Mouse (Mus musculus): ENCODE measurements around the gene Map3k6. TPM values are rescaled to one million over a fixed set of nuclear protein-coding genes. Genes with fewer than 3 reads are reported as not detected.

Gene Map3k6
- total RNA-seq, 2 experiments from 2014 or later: 2.3 to 5.8 TPM

GRCm38 (mm10) chr4:133242710-133243109, 2.1 kb downstream of the Map3k6 start:
- intact Hi-C loops (cut with DNase I): no loop called here
- no peak for DNase-seq (ENCODE audit: low spot score in 2 of 2)

- DNase-seq (ENCODE audit: low spot score in 2 of 2): no peak
- intact Hi-C loops (cut with DNase I): no loop called here
Observed at GRCm38 (mm10) chr4:133243538-133243937, 2.9 kb downstream of the Map3k6 start.

GRCm38 (mm10) chr4:133244289-133244688, 3.7 kb downstream of the Map3k6 start:
- intact Hi-C loops (cut with DNase I): no loop called here
- no peak for DNase-seq (ENCODE audit: low spot score in 2 of 2)

GRCm38 (mm10) chr4:133247072-133247471, 6.5 kb downstream of the Map3k6 start:
- intact Hi-C loops (cut with DNase I): no loop called here
- DNase-seq (ENCODE audit: low spot score in 2 of 2): no peak

- intact Hi-C loops (cut with DNase I): no loop called here
- DNase-seq (ENCODE audit: low spot score in 2 of 2): no peak
Observed at GRCm38 (mm10) chr4:133247806-133248449, 7.3 kb downstream of the Map3k6 start.

- DNase-seq (ENCODE audit: low spot score in 2 of 2): peak; percentile 82 to 83
- intact Hi-C loops (cut with DNase I): loop anchor here (5.0 kb wide), 2 partner anchors 33 to 47 kb away; no protein-coding TSS in a partner anchor
Observed at GRCm38 (mm10) chr4:133250609-133251008, 10.0 kb downstream of the Map3k6 start.

GRCm38 (mm10) chr4:133251214-133251613, 10.6 kb downstream of the Map3k6 start:
- intact Hi-C loops (cut with DNase I): loop anchor here (5.0 kb wide), 2 partner anchors 34 to 46 kb away; no protein-coding TSS in a partner anchor
- peak in 1 of 2 experiments; percentile 22 for DNase-seq (ENCODE audit: low spot score in 2 of 2)

GRCm38 (mm10) chr4:133252089-133252488, 11.5 kb downstream of the Map3k6 start:
- intact Hi-C loops (cut with DNase I): loop anchor here (5.0 kb wide), 2 partner anchors 35 to 45 kb away; no protein-coding TSS in a partner anchor
- no peak for DNase-seq (ENCODE audit: low spot score in 2 of 2)

GRCm38 (mm10) chr4:133253412-133253811, 12.8 kb downstream of the Map3k6 start:
- intact Hi-C loops (cut with DNase I): loop anchor here (5.0 kb wide), 2 partner anchors 36 to 44 kb away; no protein-coding TSS in a partner anchor
- DNase-seq (ENCODE audit: low spot score in 2 of 2): no peak

GRCm38 (mm10) chr4:133255392-133255791, 14.8 kb downstream of the Map3k6 start:
- intact Hi-C loops (cut with DNase I): no loop called here
- no peak for DNase-seq (ENCODE audit: low spot score in 2 of 2)

- intact Hi-C loops (cut with DNase I): no loop called here
- DNase-seq (ENCODE audit: low spot score in 2 of 2): no peak
Observed at GRCm38 (mm10) chr4:133256820-133257219, 16.2 kb downstream of the Map3k6 start.

- DNase-seq (ENCODE audit: low spot score in 2 of 2): no peak
- intact Hi-C loops (cut with DNase I): no loop called here
Observed at GRCm38 (mm10) chr4:133257230-133257629, 16.6 kb downstream of the Map3k6 start.

GRCm38 (mm10) chr4:133257798-133258408, 17.3 kb downstream of the Map3k6 start:
- intact Hi-C loops (cut with DNase I): no loop called here
- DNase-seq (ENCODE audit: low spot score in 2 of 2): no peak

GRCm38 (mm10) chr4:133261641-133262374, 21.2 kb downstream of the Map3k6 start:
- DNase-seq (ENCODE audit: low spot score in 2 of 2): no peak
- intact Hi-C loops (cut with DNase I): no loop called here

GRCm38 (mm10) chr4:133262375-133262765, 21.8 kb downstream of the Map3k6 start:
- DNase-seq (ENCODE audit: low spot score in 2 of 2): no peak

GRCm38 (mm10) chr4:133262882-133263281, 22.3 kb downstream of the Map3k6 start, which contains the start of gene Sytl1:
Gene Sytl1 (minus strand): TSS chr4:133263113.
- no peak for DNase-seq (ENCODE audit: low spot score in 2 of 2)
- intact Hi-C loops (cut with DNase I): no loop called here

More at GRCm38 (mm10) chr4:133262375-133262765, 21.8 kb downstream of the Map3k6 start:
- intact Hi-C loops (cut with DNase I): no loop called here

- intact Hi-C loops (cut with DNase I): no loop called here
- DNase-seq (ENCODE audit: low spot score in 2 of 2): no peak
Observed at GRCm38 (mm10) chr4:133263756-133264155, 23.1 kb downstream of the Map3k6 start.

- intact Hi-C loops (cut with DNase I): no loop called here
- no peak for DNase-seq (ENCODE audit: low spot score in 2 of 2)
Observed at GRCm38 (mm10) chr4:133264559-133264958, 23.9 kb downstream of the Map3k6 start.

- intact Hi-C loops (cut with DNase I): no loop called here
- DNase-seq (ENCODE audit: low spot score in 2 of 2): no peak
Observed at GRCm38 (mm10) chr4:133265297-133265696, 24.7 kb downstream of the Map3k6 start.

- DNase-seq (ENCODE audit: low spot score in 2 of 2): no peak
- intact Hi-C loops (cut with DNase I): no loop called here
Observed at GRCm38 (mm10) chr4:133265759-133266158, 25.1 kb downstream of the Map3k6 start.
